Mouse (Mus musculus): ENCODE data around the gene Ntng1.
A peak's percentile ranks its signal among the peaks of the same experiment; 100 is the strongest.

Gene Ntng1

DNA sequence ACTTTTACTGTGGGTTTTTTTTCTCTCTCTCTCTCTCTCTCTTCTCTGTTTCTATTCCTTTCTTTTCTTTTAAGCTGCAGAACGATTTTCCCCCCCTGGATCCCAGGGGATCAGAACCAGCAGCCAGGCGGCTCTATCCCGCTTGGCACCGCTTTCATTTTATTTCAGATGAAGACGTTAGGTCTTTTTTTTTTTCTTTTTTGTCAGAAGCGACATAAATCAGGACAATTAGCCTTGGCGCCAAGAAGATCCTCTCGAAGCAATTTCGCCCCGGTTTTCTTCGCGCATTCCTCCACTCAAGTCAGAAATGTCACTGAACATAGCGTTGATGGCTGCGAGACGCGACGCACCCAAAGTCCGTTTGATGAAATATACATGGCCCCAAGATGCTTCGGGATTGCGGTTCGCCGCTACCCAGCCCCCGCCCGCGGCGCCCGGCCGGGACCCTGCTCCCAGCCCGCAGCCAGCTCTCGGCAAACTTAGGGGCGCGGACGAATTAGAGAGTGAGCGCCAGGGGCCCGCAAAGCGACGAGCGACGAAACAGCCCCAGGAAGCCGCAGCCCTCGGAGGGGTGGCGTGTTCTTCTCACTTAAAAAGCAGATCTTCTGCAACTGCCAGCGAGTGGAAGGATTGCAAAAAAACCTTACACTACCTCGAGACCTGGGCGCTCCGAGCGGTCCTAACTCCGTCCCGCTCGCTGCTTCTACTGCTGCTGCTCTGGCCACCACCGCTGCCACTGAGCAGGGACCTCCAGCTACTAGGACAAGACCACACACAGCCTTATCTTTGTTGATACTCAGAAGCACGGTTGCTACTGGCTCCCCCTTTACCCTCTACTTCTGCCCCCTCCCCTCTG, at the start of gene Ntng1:
Gene Ntng1 (minus strand): TSS at position 806 of the 856 bp plus-strand sequence.
- no peak for DNase-seq (ENCODE audit: low read depth, low spot score)

DNA sequence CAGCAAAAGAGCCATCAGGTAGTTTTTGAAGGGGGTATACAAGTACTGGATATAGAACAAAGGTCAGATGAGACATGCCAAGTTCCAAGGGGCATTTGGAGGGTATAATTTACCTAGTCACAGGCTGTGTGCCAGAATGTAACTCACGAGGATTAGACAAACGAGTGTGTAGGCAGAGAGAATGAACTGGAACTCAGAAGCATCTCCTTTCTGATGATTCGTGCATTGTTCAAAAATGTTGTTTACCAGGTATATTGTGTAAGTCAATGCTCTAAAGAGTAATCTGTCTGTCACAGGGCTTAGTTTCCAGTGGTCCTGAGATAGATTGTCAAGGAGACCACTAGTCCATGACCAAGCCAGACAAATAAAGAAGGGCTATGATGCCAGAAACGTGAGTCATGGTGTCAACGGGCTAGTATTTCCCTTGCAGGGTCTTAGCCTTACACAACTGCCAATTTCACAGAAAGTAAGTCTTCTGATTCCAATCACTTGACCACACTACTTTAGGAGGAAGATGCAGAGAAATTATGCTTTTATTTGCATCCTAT, 43.7 kb upstream of the Ntng1 start:
- no peak for DNase-seq (ENCODE audit: low read depth, low spot score)

DNA sequence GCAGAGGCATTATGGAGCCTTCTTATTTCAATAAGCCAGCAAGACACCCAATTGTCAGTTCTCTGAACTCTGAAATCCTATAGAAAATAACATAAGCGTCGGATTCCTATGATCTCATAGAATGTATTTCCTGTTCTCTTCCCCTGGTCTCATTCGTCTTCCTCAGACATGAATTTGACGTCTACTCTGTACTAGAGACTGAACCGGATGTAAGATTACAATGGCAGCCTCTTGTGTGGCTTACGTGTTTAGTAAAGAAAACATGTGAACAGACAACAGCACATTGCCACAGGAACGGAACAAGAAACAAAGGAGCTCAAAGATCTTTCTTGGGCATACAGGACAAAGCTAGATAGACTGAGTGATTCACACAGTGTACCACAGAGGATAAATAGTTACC, 5.3 kb upstream of the Ntng1 start:
- no peak for DNase-seq (ENCODE audit: low read depth, low spot score)

DNA sequence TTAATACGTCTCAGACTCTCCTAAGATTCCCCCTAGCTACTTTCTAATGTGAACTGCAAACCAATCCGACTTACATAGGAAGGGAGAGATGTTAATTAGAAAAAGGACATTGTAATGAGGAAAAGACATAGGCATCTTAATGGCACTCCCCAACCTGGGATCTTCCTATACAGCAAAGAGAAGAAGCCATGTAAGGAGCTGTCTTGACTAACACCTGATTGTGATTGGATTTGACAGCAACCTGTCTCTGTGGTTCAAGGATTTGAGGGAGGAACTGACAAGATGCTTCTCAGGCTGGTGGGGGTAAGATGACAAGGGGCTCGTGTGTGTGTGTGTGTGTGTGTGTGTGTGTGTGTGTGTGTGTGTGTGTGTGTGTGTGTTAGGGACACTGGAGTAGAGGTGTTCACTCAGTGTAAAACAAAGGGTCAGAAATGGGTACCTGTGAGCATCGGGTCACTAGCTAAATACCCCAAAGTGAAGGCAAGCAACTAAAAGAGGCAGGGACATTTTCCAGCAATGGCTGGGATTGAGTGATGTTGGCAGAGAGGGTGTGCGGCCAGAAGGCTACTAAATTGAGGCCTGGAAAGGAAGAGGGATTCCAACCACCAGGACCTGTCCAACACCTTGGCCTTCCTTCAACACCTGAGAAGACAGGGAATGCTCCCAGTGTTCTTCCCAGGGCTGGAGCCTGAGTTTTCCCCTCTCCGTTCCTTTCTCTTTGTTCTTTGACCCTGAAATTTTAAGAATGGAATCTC, 667 bp upstream of the Ntng1 start:
- DNase-seq (ENCODE audit: low read depth, low spot score): no peak

DNA sequence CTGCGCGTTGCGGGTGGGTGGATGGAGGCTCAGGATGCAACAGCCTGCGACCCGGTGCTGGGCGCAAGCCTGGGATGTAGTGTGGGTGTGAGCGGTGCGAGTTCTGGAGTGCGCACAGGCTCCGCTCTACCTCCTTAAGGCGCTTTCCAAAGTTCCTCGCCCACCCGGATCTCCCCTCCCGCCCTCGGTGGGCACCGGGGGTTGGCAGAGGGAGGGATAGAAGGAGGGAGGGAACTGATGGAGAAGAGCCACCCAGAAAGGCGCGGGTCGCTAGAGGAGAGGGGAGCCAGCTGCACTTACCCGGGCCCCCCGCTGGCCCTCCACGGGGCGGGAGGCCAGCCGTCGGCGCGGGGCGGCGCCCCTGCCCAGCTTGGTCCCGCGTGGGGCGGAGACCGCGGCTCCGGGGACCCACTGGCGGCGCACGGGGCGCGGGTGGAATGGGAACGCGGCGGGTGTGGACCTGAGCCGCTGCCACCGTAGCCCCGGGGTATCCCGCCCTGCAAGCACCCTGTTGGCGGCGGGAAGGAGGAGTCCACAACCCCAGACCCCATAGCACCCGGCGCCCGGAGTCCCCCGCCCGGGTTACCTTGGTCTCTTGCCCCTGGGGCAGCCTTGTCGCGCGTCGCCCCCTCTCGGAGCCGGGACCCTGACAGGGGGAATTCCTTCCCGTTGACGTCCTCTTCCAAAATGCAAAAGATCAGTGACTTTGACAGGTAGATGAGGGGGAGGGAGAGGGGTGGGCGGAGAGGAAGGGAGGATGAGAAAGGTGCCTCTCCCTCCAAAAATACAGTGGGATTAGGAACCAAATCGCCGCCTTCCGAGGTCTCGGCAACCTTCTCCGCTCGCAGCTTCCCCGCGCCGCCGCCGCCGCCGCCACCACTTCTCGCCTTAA, 1.3 kb downstream of the Ntng1 start:
- no peak for DNase-seq (ENCODE audit: low read depth, low spot score)

DNA sequence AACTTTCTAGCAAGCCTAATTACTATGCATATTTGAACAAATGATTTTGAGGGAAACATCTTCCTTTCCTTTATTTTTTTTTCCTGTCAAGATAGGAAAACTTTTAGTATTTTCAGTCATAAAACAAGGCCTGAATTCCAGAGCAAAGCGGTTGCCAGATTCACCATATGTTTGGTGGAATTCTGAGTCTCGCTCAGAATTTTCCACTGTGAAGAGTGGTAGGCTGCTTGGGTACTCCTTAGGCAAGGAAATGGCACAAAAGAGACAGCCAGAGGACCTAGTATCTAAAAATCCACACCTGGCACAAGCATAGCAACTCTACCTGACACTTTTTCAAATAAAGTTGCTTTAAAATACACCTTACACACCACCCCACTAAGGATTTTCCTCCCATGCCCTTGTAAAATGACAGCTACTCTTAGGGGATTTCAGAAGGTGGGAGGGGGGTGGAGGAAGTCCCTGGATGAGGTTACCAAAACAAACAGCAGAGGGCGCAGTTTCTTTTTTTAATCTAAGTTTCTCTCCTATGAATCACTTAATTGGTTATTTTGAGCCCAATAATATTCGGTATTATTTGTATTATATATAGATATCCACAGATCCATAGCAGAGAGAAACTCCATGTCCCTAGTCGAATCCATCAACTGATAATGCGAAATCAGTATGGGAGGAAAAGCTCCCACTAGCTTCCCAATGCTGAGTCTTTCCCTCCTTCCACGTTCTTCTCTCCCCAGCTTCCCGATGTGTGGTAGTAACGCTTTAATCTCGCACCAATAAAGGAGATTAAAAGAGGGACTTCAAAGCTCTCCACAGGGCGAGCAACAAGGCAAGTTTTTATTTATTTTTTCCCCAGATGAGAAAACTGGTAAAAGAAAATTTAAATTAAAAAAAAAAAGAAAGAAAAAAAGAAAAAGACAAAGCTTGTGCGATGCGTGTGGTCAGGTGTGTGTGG, 2.2 kb downstream of the Ntng1 start:
- DNase-seq (ENCODE audit: low read depth, low spot score): peak; percentile 53

DNA sequence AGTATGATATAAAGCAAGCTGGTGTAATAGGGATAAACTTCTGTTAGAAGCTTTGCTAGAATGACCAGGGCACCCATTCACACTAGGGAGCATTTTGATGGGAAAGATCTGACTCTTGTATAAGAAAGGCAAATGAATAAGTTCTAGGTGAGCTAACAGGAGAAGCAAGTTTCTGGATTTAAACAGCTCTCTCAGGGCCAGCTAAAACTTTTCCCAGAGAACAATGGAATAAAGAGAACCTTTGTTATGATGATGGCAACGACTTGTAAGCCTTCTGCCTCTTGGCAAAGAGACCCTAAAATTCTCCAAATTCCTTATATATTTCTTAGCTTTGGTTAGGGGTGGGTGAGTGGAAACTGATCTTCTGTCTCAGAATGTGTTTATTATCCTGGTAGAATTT, 7.7 kb downstream of the Ntng1 start:
- no peak for DNase-seq (ENCODE audit: low read depth, low spot score)

DNA sequence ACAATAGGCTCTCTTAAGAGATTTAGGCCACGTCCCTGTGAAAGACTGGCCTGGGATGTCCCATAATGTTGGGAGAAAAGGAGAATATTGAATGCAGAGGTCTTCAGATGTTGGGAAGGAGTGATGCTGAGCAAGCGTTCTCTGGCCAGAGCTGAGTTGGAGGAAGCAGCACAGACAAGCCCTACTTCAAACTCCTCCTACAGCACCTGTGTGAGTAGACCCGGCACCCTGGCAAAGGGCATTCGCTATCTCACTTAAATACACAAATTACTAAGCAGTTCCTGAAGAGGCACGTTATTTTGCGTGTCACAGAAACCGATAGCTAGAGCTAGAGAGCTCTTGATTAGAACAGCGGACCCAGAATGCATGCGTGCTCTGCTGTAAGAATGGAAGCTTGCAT, 10.7 kb downstream of the Ntng1 start:
- DNase-seq (ENCODE audit: low read depth, low spot score): no peak

DNA sequence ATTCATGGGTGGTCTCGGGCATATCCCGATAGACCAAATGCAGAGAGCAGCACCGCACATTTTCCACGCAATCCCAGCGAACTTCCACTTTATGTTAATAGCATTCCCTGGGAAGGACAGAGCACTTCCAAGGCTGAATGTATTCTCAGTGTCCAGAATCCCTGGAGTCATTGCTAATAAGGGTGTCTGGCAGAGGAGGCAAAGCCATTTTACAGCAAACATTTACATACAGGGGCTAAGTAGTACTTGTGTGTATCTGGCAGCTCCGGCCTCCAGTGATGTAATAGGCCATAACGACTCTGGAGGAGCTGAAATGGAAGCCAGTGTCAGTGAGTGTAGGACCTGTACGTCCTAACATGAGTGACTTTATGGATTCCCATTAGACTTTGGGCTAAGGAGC, 11.5 kb downstream of the Ntng1 start:
- DNase-seq (ENCODE audit: low read depth, low spot score): no peak

DNA sequence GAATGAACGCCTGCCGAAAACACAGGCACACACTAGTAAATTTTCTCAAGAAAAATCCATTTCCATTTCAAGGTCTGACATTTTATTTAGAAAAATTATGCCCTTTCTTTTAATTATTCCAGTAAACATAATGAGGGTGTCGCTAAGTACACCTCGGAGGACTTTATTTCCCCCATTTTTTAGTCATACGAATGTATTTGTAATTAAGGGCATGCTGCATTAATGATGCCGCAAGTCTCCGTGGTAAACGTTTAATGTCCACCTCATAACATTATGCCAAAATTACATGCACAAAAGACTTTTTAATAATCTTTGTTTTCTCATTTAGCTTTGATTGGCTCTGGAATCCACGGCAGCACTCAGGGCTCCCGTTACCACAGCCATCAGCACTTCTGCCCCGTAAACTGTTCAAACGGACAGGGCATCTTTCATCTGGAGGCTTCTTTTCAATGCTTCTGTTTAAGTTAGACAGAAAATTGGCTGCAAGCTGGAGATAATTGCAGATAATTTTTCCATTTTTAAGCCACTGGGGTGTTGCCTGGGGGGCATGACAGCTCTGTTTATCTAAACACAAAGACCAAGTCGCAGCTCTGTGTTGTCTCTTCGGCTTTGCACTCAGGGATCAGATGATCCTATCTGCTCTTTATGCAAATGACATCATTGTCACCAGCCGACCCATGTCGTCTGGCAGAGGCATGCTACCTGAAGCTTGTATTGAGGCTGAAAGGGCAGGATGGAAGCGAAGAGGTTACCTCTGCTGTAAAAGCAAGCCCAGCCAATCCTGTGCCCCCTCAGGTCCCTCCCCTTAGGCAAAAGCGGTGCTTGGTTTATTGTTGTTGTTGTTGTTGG, 12.5 kb downstream of the Ntng1 start:
- DNase-seq (ENCODE audit: low read depth, low spot score): no peak

DNA sequence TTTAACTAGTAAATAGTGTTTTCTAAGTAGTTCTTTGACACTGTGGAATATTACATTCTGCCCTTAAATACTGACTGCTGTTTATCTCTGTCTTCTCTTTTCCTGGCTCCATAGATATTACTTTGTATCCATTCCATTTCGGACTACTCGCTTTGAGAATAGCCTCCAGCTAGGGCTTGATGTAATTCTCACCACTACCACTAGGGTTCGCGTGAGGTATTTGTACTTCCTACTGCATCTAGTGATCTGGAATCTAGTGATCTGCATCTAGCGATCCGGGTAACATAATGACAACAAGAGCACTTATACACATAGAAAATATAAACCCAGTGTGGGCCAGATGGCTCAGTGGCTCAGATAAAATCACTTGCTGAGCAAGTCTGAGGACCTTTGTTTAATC, 14.2 kb downstream of the Ntng1 start:
- no peak for DNase-seq (ENCODE audit: low read depth, low spot score)

DNA sequence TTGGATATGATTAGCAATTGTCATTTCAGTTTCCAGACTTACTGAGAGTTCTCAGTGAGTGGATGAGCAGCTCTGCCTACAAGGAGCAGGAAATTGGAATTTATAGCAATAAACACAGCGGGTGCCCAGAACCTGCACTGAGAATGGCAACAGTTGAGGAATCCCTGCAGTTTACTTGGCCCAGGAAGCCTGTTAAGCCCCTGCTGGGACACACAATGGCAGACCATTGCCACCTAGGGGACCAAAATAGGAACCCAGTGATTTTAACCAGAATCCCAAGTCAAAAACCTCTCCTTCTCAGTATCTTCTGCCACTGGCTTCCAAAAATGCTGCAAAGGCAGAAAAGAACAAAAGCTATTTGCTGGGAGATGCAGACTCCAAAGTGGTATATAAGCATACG, 37.8 kb downstream of the Ntng1 start:
- DNase-seq (ENCODE audit: low read depth, low spot score): no peak

DNA sequence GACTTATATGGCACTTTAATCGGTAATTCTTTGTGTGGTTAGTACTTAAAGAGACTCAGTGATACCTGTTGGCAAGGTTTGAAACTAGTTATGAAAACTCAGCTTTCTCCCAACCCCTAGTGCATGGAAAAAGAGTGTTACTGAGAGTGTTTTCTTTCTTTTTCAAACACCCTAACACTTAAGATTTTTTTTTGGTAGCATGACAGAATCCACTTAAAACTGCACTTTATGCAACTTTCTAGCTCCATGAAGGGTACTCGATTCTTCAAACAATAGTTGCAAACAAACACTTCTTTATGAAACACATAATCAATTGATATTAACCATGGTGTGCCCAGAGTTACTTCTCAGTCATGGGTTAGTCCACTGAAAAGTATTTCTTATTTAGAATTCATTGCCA, 49.4 kb downstream of the Ntng1 start:
- no peak for DNase-seq (ENCODE audit: low read depth, low spot score)

DNA sequence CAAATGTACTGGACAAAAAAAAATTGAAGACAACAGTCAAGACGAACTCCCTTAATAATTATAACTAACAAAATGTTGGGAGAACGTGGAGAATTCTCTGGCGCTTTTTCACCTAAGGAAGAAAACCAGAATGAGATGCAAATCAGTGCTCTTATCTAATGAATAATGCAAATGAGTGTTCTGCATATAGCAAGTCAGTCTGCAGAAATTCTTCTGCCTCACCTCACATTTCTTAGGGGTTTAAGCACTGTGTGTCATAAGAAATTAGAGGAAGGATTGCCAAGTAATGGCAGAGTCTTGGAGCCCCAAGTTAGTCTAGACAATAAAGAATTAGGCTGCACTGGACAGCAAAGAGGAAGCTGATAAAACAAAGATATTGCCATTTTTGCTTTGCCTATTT, 49.8 kb downstream of the Ntng1 start:
- DNase-seq (ENCODE audit: low read depth, low spot score): no peak

DNA sequence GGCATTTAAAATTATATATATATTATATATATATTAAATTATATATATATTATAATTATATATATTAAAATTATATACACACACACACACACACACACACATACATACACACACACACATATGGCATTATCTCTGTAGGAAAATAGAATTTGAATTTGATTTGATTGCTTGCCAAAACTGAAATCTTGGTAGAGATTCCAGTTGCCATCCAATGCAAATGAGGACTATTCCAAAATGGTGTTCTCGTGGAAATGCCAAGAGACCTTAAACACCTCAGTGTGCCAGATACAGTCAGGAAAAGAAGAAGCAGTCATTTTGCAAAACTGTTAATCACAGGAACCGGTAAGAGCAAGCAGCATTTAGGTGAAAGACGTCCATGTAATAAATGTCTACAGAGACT, 51.3 kb downstream of the Ntng1 start:
- DNase-seq (ENCODE audit: low read depth, low spot score): no peak

DNA sequence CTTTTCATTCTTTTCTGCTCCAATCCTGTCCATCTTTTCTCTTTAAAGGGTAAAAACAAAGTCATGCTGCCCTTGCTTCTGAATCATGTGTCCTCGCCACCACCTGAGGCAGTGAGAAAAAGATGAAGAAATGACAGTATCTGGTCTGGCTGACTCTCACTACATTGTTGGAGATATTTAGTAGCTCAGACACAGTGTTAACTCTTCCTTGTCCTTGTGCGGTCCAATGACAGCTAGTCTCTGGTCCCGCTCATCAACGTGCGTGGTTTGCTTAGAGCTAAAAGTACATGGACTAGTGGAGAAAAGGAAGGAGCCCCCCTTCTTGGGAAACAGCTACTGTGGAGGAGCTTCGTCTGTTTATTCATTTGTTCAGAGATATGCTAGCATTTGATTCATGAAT, 56.6 kb downstream of the Ntng1 start:
- no peak for DNase-seq (ENCODE audit: low read depth, low spot score)

DNA sequence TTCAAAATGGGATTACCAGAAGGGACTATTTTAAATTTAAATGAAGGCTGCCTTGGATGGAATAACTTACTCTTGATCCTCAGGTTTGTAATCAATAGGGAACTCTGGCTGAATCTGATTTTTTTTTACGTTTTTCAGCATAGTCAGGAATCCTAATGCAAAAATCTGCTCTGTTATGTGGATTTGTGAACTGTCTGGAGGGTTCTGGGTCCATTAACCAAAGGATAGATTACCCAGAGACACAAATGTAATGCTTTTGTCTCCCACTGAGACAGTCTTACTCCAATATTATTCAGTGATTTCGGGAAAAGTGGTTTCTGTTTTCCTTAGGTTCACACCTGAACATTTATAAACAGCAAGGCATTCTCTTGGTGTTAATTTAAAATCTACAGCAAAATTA, 58.5 kb downstream of the Ntng1 start:
- DNase-seq (ENCODE audit: low read depth, low spot score): no peak

DNA sequence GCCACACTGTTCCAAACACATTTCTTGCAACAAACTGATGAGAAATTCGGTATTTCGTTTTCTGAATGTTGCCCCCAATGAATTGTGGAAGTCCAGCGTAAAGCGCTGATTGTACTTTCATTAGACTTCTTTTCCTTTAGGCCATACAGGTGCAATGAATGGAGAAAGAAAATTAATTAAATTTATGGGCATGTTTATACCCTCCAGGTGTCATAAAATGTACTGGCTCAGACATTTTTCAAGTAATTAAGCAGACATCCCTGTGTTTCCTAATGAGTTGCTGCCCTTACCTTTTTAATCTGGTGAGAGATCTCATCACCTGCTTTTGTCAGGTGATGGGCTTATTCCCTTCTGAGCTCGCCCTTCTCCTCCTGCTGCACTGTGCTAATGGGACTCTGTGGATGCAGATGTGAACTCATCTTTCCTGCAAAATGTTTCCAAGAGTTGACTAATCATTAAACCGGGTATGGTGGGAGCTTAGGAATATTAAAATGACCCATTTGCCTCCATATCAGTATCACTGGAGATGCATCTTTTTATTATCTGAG, 79.0 kb downstream of the Ntng1 start:
- DNase-seq (ENCODE audit: low read depth, low spot score): no peak

DNA sequence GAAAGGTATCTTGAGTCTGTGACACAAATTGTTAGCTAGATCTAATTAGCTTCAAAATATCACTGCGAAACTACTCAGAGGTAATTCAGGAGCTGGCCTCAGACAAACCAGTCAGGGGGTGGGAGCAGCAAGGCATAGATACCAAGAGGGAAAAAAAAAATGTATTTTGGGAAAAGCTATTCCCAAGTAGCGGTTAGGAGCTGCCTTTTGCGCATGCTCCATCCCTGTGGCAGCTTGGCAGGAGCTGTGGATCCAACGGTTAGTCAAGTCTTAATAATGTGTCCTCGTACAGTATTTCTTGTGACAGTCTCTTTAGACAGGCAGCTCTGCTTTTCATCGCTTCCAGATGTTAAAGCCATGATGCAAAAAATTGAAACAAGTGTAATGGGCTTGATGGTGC, 87.9 kb downstream of the Ntng1 start:
- no peak for DNase-seq (ENCODE audit: low read depth, low spot score)
